Mouse (Mus musculus) liver, embryonic 16.5 days (tissue): ENCODE data around the gene Macrod2. TPM values are rescaled to one million over a fixed set of nuclear protein-coding genes. Genes with fewer than 3 reads are reported as not detected.

Experiments used
- ATAC-seq: fragments of 200-750 bp; cut with Nextera tagmentation; 2 replicates; pipeline ENCODE4 v1.8.0; 2017; ENCODE audit warnings: low read depth, mild to moderate bottlenecking, moderate number of reproducible peaks, moderate library complexity
- H3K27ac ChIP-seq: fragments of 300-500 bp; sonication (generic); 2 replicates; pipeline ENCODE4 v1.5.1; 2014; ENCODE audit warnings: mild to moderate bottlenecking, low read length
- H3K27me3 ChIP-seq: fragments of 300-500 bp; sonication (generic); 2 replicates; pipeline ENCODE4 v1.6.1; 2014; ENCODE audit warnings: low read depth, low read length, mixed read lengths; ENCODE audit not compliant: control insufficient read depth, insufficient read depth
- H3K36me3 ChIP-seq: fragments of 300-500 bp; sonication (generic); 2 replicates; pipeline ENCODE4 v1.6.1; 2014; ENCODE audit warnings: mild to moderate bottlenecking; ENCODE audit not compliant: control insufficient read depth, insufficient read depth
- H3K4me1 ChIP-seq: fragments of 300-500 bp; sonication (generic); 2 replicates; pipeline ENCODE4 v1.6.1; 2014; ENCODE audit warnings: low read depth, low read length, mixed read lengths; ENCODE audit not compliant: control insufficient read depth
- H3K4me2 ChIP-seq: fragments of 300-500 bp; sonication (generic); 2 replicates; pipeline ENCODE4 v1.6.1; 2014; ENCODE audit warnings: low read depth, low read length, mixed read lengths
- H3K4me3 ChIP-seq: fragments of 300-500 bp; sonication (generic); 2 replicates; pipeline ENCODE4 v1.5.1; 2014; ENCODE audit warnings: low read depth, mild to moderate bottlenecking, low read length
- H3K9ac ChIP-seq: fragments of 300-500 bp; sonication (generic); 2 replicates; pipeline ENCODE4 v1.6.1; 2014; ENCODE audit warnings: low read depth, low read length
- H3K9me3 ChIP-seq: fragments of 300-500 bp; sonication (generic); replicated peaks from 2 replicates; pipeline ENCODE4 v1.6.1; 2016; ENCODE audit warnings: low read length; ENCODE audit not compliant: control insufficient read depth
- WGBS: fragments of 180-500 bp; shearing (Covaris S2); extraction: QIAGEN DNeasy Blood & Tissue Kit; methylation state at CpG from one replicate; pipeline ENCODE4 v1.1.7; 2014; ENCODE audit not compliant: insufficient replicate concordance; 5-methylcytosine and 5-hydroxymethylcytosine counted together
- polyA plus RNA-seq: library from polyadenylated mRNA; unstranded; fragments of >200 nt; fragmentation: Nextera tagmentation; extraction: Ambion mirVana; gene quantifications from 2 replicates; pipeline ENCODE4 v1.2.1, GENCODE M21; 2015

The Macrod2 gene
- polyA plus RNA-seq, 1 experiment from 2014 or later, result 5.5 TPM

DNA sequence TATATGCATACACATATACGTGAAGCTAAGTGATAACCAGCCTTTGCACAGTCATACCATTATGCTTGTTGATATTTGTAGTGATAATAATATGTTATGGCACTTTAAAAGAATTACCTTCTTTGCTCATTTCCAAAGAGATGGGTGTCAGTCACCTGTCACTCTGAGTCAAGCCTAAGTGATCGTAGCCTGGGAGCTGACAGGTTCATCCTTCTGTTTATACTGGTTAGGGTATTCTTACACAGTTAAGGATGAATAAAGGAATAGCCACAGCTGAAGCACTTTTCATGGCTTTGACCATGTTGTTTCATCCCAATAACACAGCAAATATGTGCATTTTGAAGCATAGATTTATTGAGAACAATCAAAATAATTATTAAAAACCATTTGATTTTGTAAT lies 274.7 kb downstream of the Macrod2 start:
- no peak for ATAC-seq
- Histone ChIP-seq H3K27ac (no peak overlapping the region), H3K4me3 (no peak overlapping the region), H3K4me1 (no peaks in the 10 kb centered on the region), H3K4me2 (no peak overlapping the region), H3K9me3 (no peaks in the 10 kb centered on the region), H3K9ac (no peak overlapping the region), H3K27me3 (no peaks in the 10 kb centered on the region), H3K36me3 (no peaks in the 10 kb centered on the region)
- 58% methylated on average over 2 of the region's 2 CpGs for WGBS

DNA sequence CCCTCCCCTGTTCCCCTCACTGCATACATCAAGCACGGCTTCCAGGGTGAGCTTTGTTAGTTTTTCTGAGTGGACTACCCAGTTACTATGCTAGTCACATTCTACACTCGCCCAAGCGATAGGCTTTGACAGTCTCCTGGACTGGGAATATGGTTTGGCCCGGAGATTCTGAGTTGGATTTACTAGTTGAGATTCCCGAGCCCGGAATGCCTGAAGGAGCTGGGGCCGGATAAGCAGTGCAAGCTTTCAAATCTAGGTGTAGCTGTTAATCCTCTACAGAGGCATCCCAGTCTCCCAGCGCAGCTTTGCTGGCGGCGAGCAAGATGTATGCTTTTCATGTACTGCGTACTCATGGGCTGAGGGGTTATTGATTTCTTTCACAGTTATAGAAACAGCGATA lies 275.3 kb downstream of the Macrod2 start:
- Histone ChIP-seq H3K4me2 (peak overlapping the region; percentile 66), H3K4me3 (peak overlapping the region; percentile 49), H3K9me3 (no peaks in the 10 kb centered on the region), H3K27ac (no peak overlapping the region), H3K36me3 (no peaks in the 10 kb centered on the region), H3K9ac (no peak overlapping the region), H3K27me3 (no peaks in the 10 kb centered on the region), H3K4me1 (no peaks in the 10 kb centered on the region)
- 2% methylated on average over 12 of the region's 12 CpGs for WGBS
- ATAC-seq, result no peak

DNA sequence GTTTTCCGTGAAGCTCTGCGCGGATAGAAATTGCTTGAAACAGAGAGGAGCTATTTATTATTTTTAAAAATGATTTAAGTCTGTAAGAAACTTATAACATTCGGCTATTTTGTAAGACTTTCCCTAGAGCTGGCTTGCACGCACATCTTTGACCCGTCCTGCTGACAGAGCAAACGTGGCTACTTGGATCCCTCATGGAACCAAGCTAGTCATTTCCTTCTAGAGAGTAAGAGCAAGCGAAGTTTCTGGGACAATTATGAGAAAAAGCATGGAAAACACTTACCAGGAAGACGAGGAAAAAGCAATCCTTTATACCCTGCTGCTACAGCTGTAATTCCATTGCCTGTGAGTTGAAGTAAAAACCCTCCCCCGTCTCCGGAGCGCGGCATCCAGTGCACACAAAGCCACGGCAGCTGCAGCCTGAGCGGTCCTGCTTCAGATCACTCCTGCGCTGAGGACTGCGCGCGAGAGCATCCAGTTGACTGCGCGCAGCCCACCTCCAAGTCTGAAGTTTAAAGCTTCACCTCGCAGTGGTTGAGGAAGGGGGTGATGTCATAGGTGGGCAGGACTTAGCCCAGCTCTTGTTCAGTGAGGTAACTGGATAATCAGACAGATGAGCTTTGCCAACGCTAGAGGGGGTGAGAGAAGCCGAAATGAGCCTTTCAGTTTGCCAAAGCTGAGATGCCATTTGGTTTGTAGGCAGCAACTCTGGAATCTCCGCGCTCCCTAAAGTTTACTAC lies 276.0 kb downstream of the Macrod2 start, which contains the start of gene Flrt3:
Gene Flrt3, minus strand, starts transcription at position 507 of the 740 bp plus-strand sequence.
- no peaks in the 10 kb centered on the region for H3K36me3 ChIP-seq
- H3K4me1 ChIP-seq, result no peaks in the 10 kb centered on the region
- no peaks in the 10 kb centered on the region for H3K9me3 ChIP-seq
- peak; percentile 90 for ATAC-seq
- no peaks in the 10 kb centered on the region for H3K27me3 ChIP-seq
- H3K9ac ChIP-seq, result peak within 1 kb of the TSS; percentile 14; the same call in 1 of the 2 replicates
- H3K4me2 ChIP-seq, result peak within 1 kb of the TSS; percentile 66
- H3K27ac ChIP-seq, result no peak within 1 kb of the TSS
- 2% methylated on average over 26 of the region's 26 CpGs for WGBS
- H3K4me3 ChIP-seq, result peak within 1 kb of the TSS; percentile 49

DNA sequence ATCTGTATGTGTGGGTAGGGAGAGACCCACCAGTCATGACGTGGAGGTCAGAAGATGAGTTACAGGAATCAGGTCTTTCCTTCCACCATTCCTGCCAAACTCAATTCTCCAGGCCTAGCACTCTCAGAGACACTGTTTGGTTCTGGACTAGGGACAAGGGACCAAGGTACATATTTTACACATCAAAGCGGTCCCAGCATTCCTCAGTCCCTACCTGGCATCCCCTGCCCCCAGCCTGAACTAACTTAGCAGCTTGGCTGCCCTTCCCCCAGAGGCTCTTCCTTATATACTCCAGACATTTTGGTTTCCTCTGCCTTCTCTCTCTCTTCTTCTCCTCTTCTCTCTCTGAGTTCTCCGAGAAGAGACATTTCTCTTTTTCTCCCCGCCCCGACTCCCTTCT lies 278.4 kb downstream of the Macrod2 start:
- Histone ChIP-seq H3K36me3 (no peaks in the 10 kb centered on the region), H3K4me1 (no peaks in the 10 kb centered on the region), H3K27ac (no peak overlapping the region), H3K4me3 (no peak overlapping the region), H3K4me2 (no peak overlapping the region), H3K9ac (no peak overlapping the region), H3K9me3 (no peaks in the 10 kb centered on the region), H3K27me3 (no peaks in the 10 kb centered on the region)
- ATAC-seq, result no peak
- WGBS, result 62% methylated on average over 5 of the region's 5 CpGs

DNA sequence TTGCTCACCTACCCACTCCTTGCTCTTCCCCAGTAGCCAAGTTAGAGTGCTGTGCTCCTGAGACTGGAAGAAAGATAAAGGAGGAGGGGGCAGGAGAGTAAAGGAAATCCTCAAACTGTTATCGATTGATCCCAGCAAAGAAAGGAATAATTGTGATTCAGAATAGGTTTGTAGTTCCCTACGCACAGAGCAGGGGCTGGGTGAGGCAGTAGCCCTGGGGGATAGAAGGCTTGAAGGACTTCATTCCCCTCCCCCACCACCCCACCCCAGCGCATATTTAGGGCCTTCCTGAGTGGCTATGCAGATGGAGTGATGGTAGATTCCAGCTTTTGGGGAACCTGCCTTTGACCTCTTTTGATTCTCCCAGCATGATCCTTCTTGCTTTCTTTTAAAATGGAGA lies 281.6 kb downstream of the Macrod2 start:
- no peaks in the 10 kb centered on the region for H3K36me3 ChIP-seq
- no peaks in the 10 kb centered on the region for H3K9me3 ChIP-seq
- H3K9ac ChIP-seq, result no peak overlapping the region
- H3K4me3 ChIP-seq, result no peak overlapping the region
- no peak for ATAC-seq
- H3K4me1 ChIP-seq, result no peaks in the 10 kb centered on the region
- 34% methylated on average over 3 of the region's 3 CpGs for WGBS
- no peaks in the 10 kb centered on the region for H3K27me3 ChIP-seq
- H3K27ac ChIP-seq, result no peak overlapping the region
- H3K4me2 ChIP-seq, result no peak overlapping the region

DNA sequence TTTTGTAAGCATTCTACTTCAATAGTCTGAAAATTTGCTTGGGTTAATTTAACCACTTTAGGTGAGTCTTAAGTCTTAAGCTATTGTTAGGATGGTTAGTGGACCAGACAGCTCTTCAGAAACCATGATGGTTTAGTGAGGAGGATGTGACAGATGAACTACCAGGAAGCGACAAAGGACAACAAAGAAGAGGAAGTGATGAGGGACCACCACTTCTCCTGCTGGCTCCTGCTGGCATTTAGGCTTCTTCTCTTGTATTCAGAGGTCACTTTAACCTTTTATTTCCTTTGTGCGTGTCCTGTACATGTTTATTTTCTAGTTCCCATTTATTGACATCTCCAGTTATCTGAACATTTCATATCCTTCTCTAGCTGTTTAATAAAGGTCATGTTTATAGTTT lies 295.8 kb downstream of the Macrod2 start:
- Histone ChIP-seq H3K9ac (no peak overlapping the region), H3K36me3 (no peaks in the 10 kb centered on the region), H3K4me1 (no peaks in the 10 kb centered on the region), H3K4me3 (no peak overlapping the region), H3K4me2 (no peak overlapping the region), H3K27ac (no peak overlapping the region), H3K9me3 (no peaks in the 10 kb centered on the region), H3K27me3 (no peaks in the 10 kb centered on the region)
- ATAC-seq, result no peak
- 45% methylated on average over 2 of the region's 2 CpGs for WGBS

DNA sequence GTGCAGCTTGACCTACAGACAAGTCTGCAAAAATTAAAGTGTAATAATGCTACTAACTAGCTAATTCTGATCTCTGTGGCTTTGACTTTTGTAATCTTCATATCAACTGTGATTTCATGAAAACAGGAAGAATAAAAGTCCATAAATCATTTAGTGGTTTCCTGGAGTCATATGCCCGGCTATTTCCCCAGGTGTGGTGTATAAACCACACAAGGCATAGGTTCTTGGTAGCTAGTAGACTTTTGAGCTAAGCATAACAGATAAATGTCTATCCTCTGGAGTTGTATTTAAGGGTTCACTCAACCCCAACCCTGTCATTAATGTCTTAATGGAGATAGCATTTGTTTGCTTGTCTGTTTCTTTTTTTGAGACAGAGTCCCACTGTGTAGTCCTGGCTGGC lies 296.3 kb downstream of the Macrod2 start:
- H3K9ac ChIP-seq, result no peak overlapping the region
- no peak overlapping the region for H3K27ac ChIP-seq
- WGBS, result 33% methylated on average over 1 of the region's 1 CpGs
- no peaks in the 10 kb centered on the region for H3K36me3 ChIP-seq
- no peaks in the 10 kb centered on the region for H3K4me1 ChIP-seq
- no peak overlapping the region for H3K4me2 ChIP-seq
- no peak for ATAC-seq
- no peak overlapping the region for H3K4me3 ChIP-seq
- no peaks in the 10 kb centered on the region for H3K9me3 ChIP-seq
- no peaks in the 10 kb centered on the region for H3K27me3 ChIP-seq

DNA sequence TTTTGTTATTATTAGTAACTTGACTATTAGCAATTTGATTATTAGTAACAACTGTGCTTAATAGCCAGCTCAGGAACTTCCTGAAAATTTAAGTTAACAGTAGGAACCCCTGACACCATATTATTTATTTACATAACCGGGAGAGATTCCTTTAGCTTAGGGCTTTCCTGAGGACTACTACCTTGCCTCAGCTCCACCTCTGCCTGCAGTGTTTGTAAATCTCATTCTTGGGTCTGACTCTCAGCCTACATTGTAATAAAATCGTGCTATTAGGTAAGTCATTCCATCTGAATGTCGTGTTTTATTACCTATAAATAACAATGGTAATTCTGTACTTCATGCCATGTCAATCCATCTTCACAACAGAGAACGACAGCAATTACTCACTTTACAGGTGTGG lies 297.4 kb downstream of the Macrod2 start:
- Histone ChIP-seq H3K36me3 (no peaks in the 10 kb centered on the region), H3K4me3 (no peak overlapping the region), H3K4me1 (no peaks in the 10 kb centered on the region), H3K4me2 (no peak overlapping the region), H3K9me3 (no peaks in the 10 kb centered on the region), H3K27me3 (no peaks in the 10 kb centered on the region), H3K27ac (no peak overlapping the region), H3K9ac (no peak overlapping the region)
- no peak for ATAC-seq
- 51% methylated on average over 4 of the region's 4 CpGs for WGBS

DNA sequence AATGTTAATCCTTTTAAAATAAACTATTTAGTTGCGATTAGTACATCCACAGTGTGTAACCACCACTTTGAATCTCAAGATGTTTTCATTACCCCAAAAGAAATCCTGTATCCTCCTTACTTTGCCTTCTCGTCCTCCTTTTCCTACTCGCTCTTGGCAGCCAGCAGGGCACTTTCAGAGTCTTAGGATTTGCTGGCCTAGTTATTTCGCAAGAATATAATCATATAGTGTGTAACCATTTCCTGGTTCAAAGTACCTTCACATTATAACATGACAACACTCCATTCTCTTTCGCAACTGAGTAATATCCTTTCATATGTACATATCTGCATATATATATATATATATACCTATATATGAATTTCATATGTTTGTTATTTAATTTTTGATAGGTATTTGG lies 298.7 kb downstream of the Macrod2 start:
- no peaks in the 10 kb centered on the region for H3K27me3 ChIP-seq
- H3K9ac ChIP-seq, result no peak overlapping the region
- H3K4me3 ChIP-seq, result no peak overlapping the region
- no peaks in the 10 kb centered on the region for H3K9me3 ChIP-seq
- no peak overlapping the region for H3K4me2 ChIP-seq
- H3K27ac ChIP-seq, result no peak overlapping the region
- ATAC-seq, result no peak
- WGBS, result 61% methylated on average over 5 of the region's 5 CpGs
- H3K36me3 ChIP-seq, result no peaks in the 10 kb centered on the region
- no peaks in the 10 kb centered on the region for H3K4me1 ChIP-seq
